Mouse (Mus musculus): Measurements from ENCODE around the gene Aip.

Aip gene

GRCm38 (mm10) chr19:4152445-4153231 is 27.0 kb upstream of the Aip start:
- no peak for DNase-seq (ENCODE audit: low read depth in 1 of 2, low spot score in 2 of 2)

GRCm38 (mm10) chr19:4151898-4152297 is 26.2 kb upstream of the Aip start:
- no peak for DNase-seq (ENCODE audit: low read depth in 1 of 2, low spot score in 2 of 2)

GRCm38 (mm10) chr19:4151488-4151860 is 25.8 kb upstream of the Aip start:
- no peak for DNase-seq (ENCODE audit: low read depth in 1 of 2, low spot score in 2 of 2)

- no peak for DNase-seq (ENCODE audit: low read depth in 1 of 2, low spot score in 2 of 2)
These were observed 25.2 kb upstream of the Aip start for GRCm38 (mm10) chr19:4150567-4151487.

- DNase-seq (ENCODE audit: low read depth in 1 of 2, low spot score in 2 of 2): no peak
These were observed 24.3 kb upstream of the Aip start for GRCm38 (mm10) chr19:4149764-4150461.

GRCm38 (mm10) chr19:4149283-4149682 is 23.6 kb upstream of the Aip start:
- no peak for DNase-seq (ENCODE audit: low read depth in 1 of 2, low spot score in 2 of 2)

- DNase-seq (ENCODE audit: low read depth in 1 of 2, low spot score in 2 of 2): no peak
These were observed 23.2 kb upstream of the Aip start for GRCm38 (mm10) chr19:4148819-4149218.

- DNase-seq (ENCODE audit: low read depth in 1 of 2, low spot score in 2 of 2): peak; percentile 90 to 92
These were observed 22.8 kb upstream of the Aip start, which contains the start of gene Coro1b for GRCm38 (mm10) chr19:4148491-4148806. Coro1b (plus strand) TSS chr19:4148619.

GRCm38 (mm10) chr19:4147782-4148490 is 22.3 kb upstream of the Aip start:
- no peak for DNase-seq (ENCODE audit: low read depth in 1 of 2, low spot score in 2 of 2)

- DNase-seq (ENCODE audit: low read depth in 1 of 2, low spot score in 2 of 2): no peak
These were observed 21.4 kb upstream of the Aip start for GRCm38 (mm10) chr19:4147022-4147405.

GRCm38 (mm10) chr19:4146366-4147021 is 20.8 kb upstream of the Aip start:
- DNase-seq (ENCODE audit: low read depth in 1 of 2, low spot score in 2 of 2): no peak

- no peak for DNase-seq (ENCODE audit: low read depth in 1 of 2, low spot score in 2 of 2)
These were observed 20.3 kb upstream of the Aip start for GRCm38 (mm10) chr19:4145936-4146335.

GRCm38 (mm10) chr19:4144550-4145498 is 19.2 kb upstream of the Aip start:
- no peak for DNase-seq (ENCODE audit: low read depth in 1 of 2, low spot score in 2 of 2)

- DNase-seq (ENCODE audit: low read depth in 1 of 2, low spot score in 2 of 2): no peak
These were observed 18.2 kb upstream of the Aip start, which contains the start of gene Cabp4 for GRCm38 (mm10) chr19:4143759-4144268. Cabp4 (minus strand) TSS chr19:4144033.

- DNase-seq (ENCODE audit: low read depth in 1 of 2, low spot score in 2 of 2): no peak
These were observed 16.9 kb upstream of the Aip start for GRCm38 (mm10) chr19:4142416-4143173.

- DNase-seq (ENCODE audit: low read depth in 1 of 2, low spot score in 2 of 2): no peak
These were observed 14.5 kb upstream of the Aip start for GRCm38 (mm10) chr19:4140147-4140546.

- no peak for DNase-seq (ENCODE audit: low read depth in 1 of 2, low spot score in 2 of 2)
These were observed 13.8 kb upstream of the Aip start, which contains the start of gene Gpr152 for GRCm38 (mm10) chr19:4139446-4139845. Gpr152 (plus strand) TSS chr19:4139787.

- DNase-seq (ENCODE audit: low read depth in 1 of 2, low spot score in 2 of 2): no peak
These were observed 12.3 kb upstream of the Aip start for GRCm38 (mm10) chr19:4137913-4138312.

Data from monocyte, adult 2 months (primary cell).